Mouse (Mus musculus): ENCODE results near the gene Emilin2. TPM values are rescaled to one million over a fixed set of nuclear protein-coding genes. Genes with fewer than 3 reads are reported as not detected.

Gene Emilin2
- polyA plus RNA-seq, 1 experiment = 0.85 TPM

GRCm38 (mm10) chr17:71213666-71214065 is 98.1 kb downstream of the Emilin2 start:
- 89% methylated on average over 1 of the region's 1 CpGs for WGBS
- Histone ChIP-seq H3K27ac (ENCODE audit: insufficient read depth, low read depth, low read length) (no peak overlapping the region), H3K36me3 (ENCODE audit: control insufficient read depth, insufficient read depth, low read length) (peaks cover 14% of the 10 kb centered on the region), H3K4me3 (ENCODE audit: low read depth, low read length) (no peak overlapping the region), H3K27me3 (ENCODE audit: control insufficient read depth, insufficient read depth, low read length) (no peaks in the 10 kb centered on the region), H3K4me1 (ENCODE audit: control insufficient read depth, insufficient read depth, insufficient read length, low read length) (peaks cover 15% of the 10 kb centered on the region)
- no peak for TF ChIP-seq CTCF (IDR thresholded peaks at IDR 0.05; ENCODE audit: extremely low read depth, insufficient read length, insufficient replicate concordance, low read depth, low read length)
- TF ChIP-seq POLR2A (IDR thresholded peaks at IDR 0.05; ENCODE audit: low read depth, low read length) = no peak

- 47% methylated on average over 6 of the region's 6 CpGs for WGBS
- Histone ChIP-seq H3K27ac (ENCODE audit: insufficient read depth, low read depth, low read length) (no peak overlapping the region), H3K4me1 (ENCODE audit: control insufficient read depth, insufficient read depth, insufficient read length, low read length) (peaks cover 18% of the 10 kb centered on the region), H3K27me3 (ENCODE audit: control insufficient read depth, insufficient read depth, low read length) (no peaks in the 10 kb centered on the region), H3K4me3 (ENCODE audit: low read depth, low read length) (no peak overlapping the region), H3K36me3 (ENCODE audit: control insufficient read depth, insufficient read depth, low read length) (peaks cover 7% of the 10 kb centered on the region)
- TF ChIP-seq POLR2A (IDR thresholded peaks at IDR 0.05; ENCODE audit: low read depth, low read length) (no peak), CTCF (IDR thresholded peaks at IDR 0.05; ENCODE audit: extremely low read depth, insufficient read length, insufficient replicate concordance, low read depth, low read length) (no peak)
Measured at GRCm38 (mm10) chr17:71211962-71212646, 99.7 kb downstream of the Emilin2 start.

GRCm38 (mm10) chr17:71209936-71210335 is 101.8 kb downstream of the Emilin2 start:
- no peak for TF ChIP-seq POLR2A (IDR thresholded peaks at IDR 0.05; ENCODE audit: low read depth, low read length)
- TF ChIP-seq CTCF (IDR thresholded peaks at IDR 0.05; ENCODE audit: extremely low read depth, insufficient read length, insufficient replicate concordance, low read depth, low read length) = no peak
- H3K36me3 ChIP-seq (ENCODE audit: control insufficient read depth, insufficient read depth, low read length) = peaks cover 2% of the 10 kb centered on the region; the same call in 1 of the 2 replicates
- no peak overlapping the region for H3K4me3 ChIP-seq (ENCODE audit: low read depth, low read length)
- H3K4me1 ChIP-seq (ENCODE audit: control insufficient read depth, insufficient read depth, insufficient read length, low read length) = peaks cover 21% of the 10 kb centered on the region
- no peak overlapping the region for H3K27ac ChIP-seq (ENCODE audit: insufficient read depth, low read depth, low read length)
- no peaks in the 10 kb centered on the region for H3K27me3 ChIP-seq (ENCODE audit: control insufficient read depth, insufficient read depth, low read length)
- 76% methylated on average over 3 of the region's 3 CpGs for WGBS

GRCm38 (mm10) chr17:71208921-71209320 is 102.9 kb downstream of the Emilin2 start:
- no peaks in the 10 kb centered on the region for H3K27me3 ChIP-seq (ENCODE audit: control insufficient read depth, insufficient read depth, low read length)

GRCm38 (mm10) chr17:71208376-71208775 is 103.4 kb downstream of the Emilin2 start:
- 92% methylated on average over 1 of the region's 1 CpGs for WGBS
- TF ChIP-seq CTCF (IDR thresholded peaks at IDR 0.05; ENCODE audit: extremely low read depth, insufficient read length, insufficient replicate concordance, low read depth, low read length) (no peak), POLR2A (IDR thresholded peaks at IDR 0.05; ENCODE audit: low read depth, low read length) (no peak)
- no peaks in the 10 kb centered on the region for H3K27me3 ChIP-seq (ENCODE audit: control insufficient read depth, insufficient read depth, low read length)
- H3K27ac ChIP-seq (ENCODE audit: insufficient read depth, low read depth, low read length) = no peak overlapping the region
- no peaks in the 10 kb centered on the region for H3K36me3 ChIP-seq (ENCODE audit: control insufficient read depth, insufficient read depth, low read length)
- H3K4me1 ChIP-seq (ENCODE audit: control insufficient read depth, insufficient read depth, insufficient read length, low read length) = peaks cover 14% of the 10 kb centered on the region; the same call in 1 of the 2 replicates
- no peak overlapping the region for H3K4me3 ChIP-seq (ENCODE audit: low read depth, low read length)

More at GRCm38 (mm10) chr17:71208921-71209320, 102.9 kb downstream of the Emilin2 start:
- Histone ChIP-seq H3K27ac (ENCODE audit: insufficient read depth, low read depth, low read length) (no peak overlapping the region), H3K36me3 (ENCODE audit: control insufficient read depth, insufficient read depth, low read length) (no peaks in the 10 kb centered on the region), H3K4me3 (ENCODE audit: low read depth, low read length) (no peak overlapping the region), H3K4me1 (ENCODE audit: control insufficient read depth, insufficient read depth, insufficient read length, low read length) (peaks cover 14% of the 10 kb centered on the region; the same call in 1 of the 2 replicates)
- 91% methylated on average over 1 of the region's 1 CpGs for WGBS
- TF ChIP-seq CTCF (IDR thresholded peaks at IDR 0.05; ENCODE audit: extremely low read depth, insufficient read length, insufficient replicate concordance, low read depth, low read length) (no peak), POLR2A (IDR thresholded peaks at IDR 0.05; ENCODE audit: low read depth, low read length) (no peak)

- Histone ChIP-seq H3K36me3 (ENCODE audit: control insufficient read depth, insufficient read depth, low read length) (no peaks in the 10 kb centered on the region), H3K4me3 (ENCODE audit: low read depth, low read length) (no peak overlapping the region), H3K27ac (ENCODE audit: insufficient read depth, low read depth, low read length) (peak overlapping the region; percentile 90), H3K27me3 (ENCODE audit: control insufficient read depth, insufficient read depth, low read length) (no peaks in the 10 kb centered on the region), H3K4me1 (ENCODE audit: control insufficient read depth, insufficient read depth, insufficient read length, low read length) (peaks cover 14% of the 10 kb centered on the region; the same call in 1 of the 2 replicates)
- WGBS = 66% methylated on average over 3 of the region's 3 CpGs
- TF ChIP-seq CTCF (IDR thresholded peaks at IDR 0.05; ENCODE audit: extremely low read depth, insufficient read length, insufficient replicate concordance, low read depth, low read length) = no peak
- TF ChIP-seq POLR2A (IDR thresholded peaks at IDR 0.05; ENCODE audit: low read depth, low read length) = no peak
Measured at GRCm38 (mm10) chr17:71207268-71207667, 104.5 kb downstream of the Emilin2 start.

- TF ChIP-seq POLR2A (IDR thresholded peaks at IDR 0.05; ENCODE audit: low read depth, low read length) (no peak), CTCF (IDR thresholded peaks at IDR 0.05; ENCODE audit: extremely low read depth, insufficient read length, insufficient replicate concordance, low read depth, low read length) (no peak)
- Histone ChIP-seq H3K4me1 (ENCODE audit: control insufficient read depth, insufficient read depth, insufficient read length, low read length) (peaks cover 18% of the 10 kb centered on the region), H3K36me3 (ENCODE audit: control insufficient read depth, insufficient read depth, low read length) (no peaks in the 10 kb centered on the region), H3K4me3 (ENCODE audit: low read depth, low read length) (peak overlapping the region; percentile 45), H3K27ac (ENCODE audit: insufficient read depth, low read depth, low read length) (peak overlapping the region; percentile 81), H3K27me3 (ENCODE audit: control insufficient read depth, insufficient read depth, low read length) (no peaks in the 10 kb centered on the region)
- WGBS = 15% methylated on average over 12 of the region's 12 CpGs
Measured at GRCm38 (mm10) chr17:71206136-71206893, 105.5 kb downstream of the Emilin2 start.

Measured in small intestine, adult 2 months (tissue).